Mouse (Mus musculus): Measurements from ENCODE around the gene Phkg1.

GRCm38 (mm10) chr5:129940736-129941494 lies 42.6 kb upstream of the Phkg1 start:
- no peak for TF ChIP-seq CTCF (IDR thresholded peaks at IDR 0.05; ENCODE audit: insufficient read depth, low read length)
- TF ChIP-seq POLR2A (IDR thresholded peaks at IDR 0.05; ENCODE audit: borderline replicate concordance, extremely low read depth, low read depth, low read length), result peak; percentile 42; the same call in 1 of the 2 replicates

Measured in lung, adult 2 months (tissue).